Mouse (Mus musculus): Measurements from ENCODE around the gene Tnfsf13. TPM values are rescaled to one million over a fixed set of nuclear protein-coding genes. Genes with fewer than 3 reads are reported as not detected.

Gene Tnfsf13
- polyA plus RNA-seq, 1 experiment: 3.1 TPM

- TF ChIP-seq CTCF (IDR thresholded peaks at IDR 0.05; ENCODE audit: control insufficient read depth, insufficient read depth, low read length) (no peak), POLR2A (IDR thresholded peaks at IDR 0.05; ENCODE audit: borderline replicate concordance, control insufficient read depth, low read depth, low read length) (no peak)
- 61% methylated on average over 1 of the region's 1 CpGs for WGBS
- no peak overlapping the region for H3K27ac ChIP-seq (ENCODE audit: control insufficient read depth, insufficient read depth, low read depth, low read length, poor library complexity)
Observed at GRCm38 (mm10) chr11:69699595-69699994, 14.0 kb upstream of the Tnfsf13 start.

GRCm38 (mm10) chr11:69698574-69698973, 13.0 kb upstream of the Tnfsf13 start:
- H3K4me3 ChIP-seq (replicated peaks; ENCODE audit: control insufficient read depth, low read depth, low read length): no peak overlapping the region
- 72% methylated on average over 5 of the region's 5 CpGs for WGBS
- no peak for TF ChIP-seq CTCF (IDR thresholded peaks at IDR 0.05; ENCODE audit: control insufficient read depth, insufficient read depth, low read length)
- no peak for TF ChIP-seq POLR2A (IDR thresholded peaks at IDR 0.05; ENCODE audit: borderline replicate concordance, control insufficient read depth, low read depth, low read length)
- peaks cover 1% of the 10 kb centered on the region; the same call in 1 of the 2 replicates for H3K4me1 ChIP-seq (ENCODE audit: control insufficient read depth, insufficient read depth, low read length)
- no peak overlapping the region for H3K27ac ChIP-seq (ENCODE audit: control insufficient read depth, insufficient read depth, low read depth, low read length, poor library complexity)

More at GRCm38 (mm10) chr11:69699595-69699994, 14.0 kb upstream of the Tnfsf13 start:
- Histone ChIP-seq H3K4me3 (replicated peaks; ENCODE audit: control insufficient read depth, low read depth, low read length) (no peak overlapping the region), H3K4me1 (ENCODE audit: control insufficient read depth, insufficient read depth, low read length) (peaks cover 1% of the 10 kb centered on the region; the same call in 1 of the 2 replicates)

DNA sequence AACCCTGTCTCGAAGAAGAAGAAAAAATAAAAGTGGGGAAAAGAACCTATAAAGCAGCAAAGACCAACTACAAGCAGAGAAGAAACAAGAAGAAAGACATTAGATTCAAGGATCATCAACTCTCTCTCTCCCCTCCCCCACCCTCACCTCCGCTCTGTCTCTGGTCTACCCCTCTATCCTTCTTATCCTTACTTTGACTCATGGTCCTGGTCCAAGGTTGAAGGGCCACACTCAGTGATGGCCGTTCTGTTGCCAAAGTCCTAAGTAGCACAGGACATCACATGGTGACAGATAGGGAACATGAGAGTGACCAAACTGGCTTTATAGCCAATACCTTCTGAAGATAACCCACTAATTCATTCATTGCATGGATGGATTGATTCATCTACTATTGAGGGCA, 11.8 kb upstream of the Tnfsf13 start:
- Histone ChIP-seq H3K4me3 (replicated peaks; ENCODE audit: control insufficient read depth, low read depth, low read length) (no peak overlapping the region), H3K27ac (ENCODE audit: control insufficient read depth, insufficient read depth, low read depth, low read length, poor library complexity) (no peak overlapping the region), H3K4me1 (ENCODE audit: control insufficient read depth, insufficient read depth, low read length) (peaks cover 1% of the 10 kb centered on the region; the same call in 1 of the 2 replicates)
- TF ChIP-seq POLR2A (IDR thresholded peaks at IDR 0.05; ENCODE audit: borderline replicate concordance, control insufficient read depth, low read depth, low read length): no peak
- TF ChIP-seq CTCF (IDR thresholded peaks at IDR 0.05; ENCODE audit: control insufficient read depth, insufficient read depth, low read length): no peak
- 83% methylated on average over 3 of the region's 3 CpGs for WGBS

DNA sequence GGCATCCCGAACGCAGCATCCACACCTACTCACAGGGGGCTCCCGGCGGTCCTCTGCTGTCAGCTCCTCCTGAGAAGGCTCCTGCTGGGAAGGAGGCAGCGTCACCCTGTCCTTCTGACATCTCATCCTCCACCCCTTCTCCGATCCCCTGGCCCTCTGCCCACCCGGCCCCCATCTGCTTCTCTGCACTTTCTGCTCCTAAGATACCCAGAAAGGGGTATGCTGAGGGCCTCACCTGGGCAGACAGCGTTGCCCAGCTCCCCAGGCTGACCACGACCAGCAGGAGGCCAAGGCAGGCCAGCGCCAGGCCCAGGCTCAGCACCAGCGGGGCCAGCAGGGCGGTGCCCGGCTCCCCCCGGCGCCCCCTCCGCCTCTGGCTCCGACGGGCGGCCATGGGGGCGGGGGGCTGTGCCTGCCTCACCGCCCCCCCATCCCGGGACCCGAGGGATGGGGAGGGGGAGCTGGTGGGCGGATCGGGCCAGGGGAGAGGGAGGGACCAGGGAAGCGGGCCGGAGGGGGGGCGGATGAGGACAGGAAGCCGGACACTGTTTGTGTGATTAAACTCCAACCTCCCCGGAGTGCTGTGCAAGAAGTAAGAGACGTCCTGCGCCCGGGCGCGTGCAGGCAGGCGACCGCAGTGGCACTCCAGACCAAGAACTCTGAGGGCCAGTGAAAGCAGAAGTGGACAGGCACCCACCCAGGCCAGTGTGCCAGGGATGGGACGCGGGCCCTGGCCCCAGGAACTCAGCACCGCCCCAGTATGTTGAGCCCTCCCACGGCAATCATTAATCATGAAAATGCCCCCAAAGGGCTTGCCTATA, 10.0 kb upstream of the Tnfsf13 start, which contains the start of the genes Tnfsf12 and Tnfsfm13:
Tnfsf12 (minus strand) TSS at position 489 of the 821 bp plus-strand sequence.
Tnfsfm13 (minus strand) TSS at position 738 of the 821 bp plus-strand sequence.
- peak within 1 kb of the TSS; percentile 86 for H3K27ac ChIP-seq (ENCODE audit: control insufficient read depth, insufficient read depth, low read depth, low read length, poor library complexity)
- peaks cover 1% of the 10 kb centered on the region; the same call in 1 of the 2 replicates for H3K4me1 ChIP-seq (ENCODE audit: control insufficient read depth, insufficient read depth, low read length)
- 11% methylated on average over 41 of the region's 41 CpGs for WGBS
- peak within 1 kb of the TSS; percentile 43 for H3K4me3 ChIP-seq (replicated peaks; ENCODE audit: control insufficient read depth, low read depth, low read length)
- no peak for TF ChIP-seq CTCF (IDR thresholded peaks at IDR 0.05; ENCODE audit: control insufficient read depth, insufficient read depth, low read length)
- TF ChIP-seq POLR2A (IDR thresholded peaks at IDR 0.05; ENCODE audit: borderline replicate concordance, control insufficient read depth, low read depth, low read length): peak; percentile 58; the same call in 1 of the 2 replicates

DNA sequence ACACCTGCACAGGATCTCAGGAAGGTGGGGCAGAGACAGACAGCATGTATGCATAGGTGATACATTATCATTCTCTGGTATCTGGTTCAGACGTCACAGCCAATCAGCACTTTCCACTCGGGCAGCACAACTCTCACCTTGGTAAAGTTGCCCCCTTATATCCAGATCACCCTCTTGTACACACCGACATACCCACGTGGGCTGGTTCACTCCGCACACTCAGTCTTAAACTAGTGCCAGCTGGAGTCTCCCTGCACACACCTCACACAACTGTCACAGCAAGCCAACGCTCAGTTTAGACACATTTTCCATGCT, 9.4 kb upstream of the Tnfsf13 start:
- TF ChIP-seq CTCF (IDR thresholded peaks at IDR 0.05; ENCODE audit: control insufficient read depth, insufficient read depth, low read length) (no peak), POLR2A (IDR thresholded peaks at IDR 0.05; ENCODE audit: borderline replicate concordance, control insufficient read depth, low read depth, low read length) (no peak)
- Histone ChIP-seq H3K4me3 (replicated peaks; ENCODE audit: control insufficient read depth, low read depth, low read length) (peak overlapping the region; percentile 43), H3K27ac (ENCODE audit: control insufficient read depth, insufficient read depth, low read depth, low read length, poor library complexity) (peak overlapping the region; percentile 50; the same call in 1 of the 2 replicates), H3K4me1 (ENCODE audit: control insufficient read depth, insufficient read depth, low read length) (peaks cover 1% of the 10 kb centered on the region; the same call in 1 of the 2 replicates)
- WGBS: 67% methylated on average over 6 of the region's 6 CpGs

GRCm38 (mm10) chr11:69693421-69693965, 7.9 kb upstream of the Tnfsf13 start:
- Histone ChIP-seq H3K4me3 (replicated peaks; ENCODE audit: control insufficient read depth, low read depth, low read length) (no peak overlapping the region), H3K27ac (ENCODE audit: control insufficient read depth, insufficient read depth, low read depth, low read length, poor library complexity) (no peak overlapping the region), H3K4me1 (ENCODE audit: control insufficient read depth, insufficient read depth, low read length) (peaks cover 1% of the 10 kb centered on the region; the same call in 1 of the 2 replicates)
- no peak for TF ChIP-seq POLR2A (IDR thresholded peaks at IDR 0.05; ENCODE audit: borderline replicate concordance, control insufficient read depth, low read depth, low read length)
- no peak for TF ChIP-seq CTCF (IDR thresholded peaks at IDR 0.05; ENCODE audit: control insufficient read depth, insufficient read depth, low read length)
- 66% methylated on average over 11 of the region's 11 CpGs for WGBS

GRCm38 (mm10) chr11:69692863-69693262, 7.3 kb upstream of the Tnfsf13 start:
- peaks cover 1% of the 10 kb centered on the region; the same call in 1 of the 2 replicates for H3K4me1 ChIP-seq (ENCODE audit: control insufficient read depth, insufficient read depth, low read length)
- 83% methylated on average over 6 of the region's 6 CpGs for WGBS
- H3K4me3 ChIP-seq (replicated peaks; ENCODE audit: control insufficient read depth, low read depth, low read length): no peak overlapping the region
- H3K27ac ChIP-seq (ENCODE audit: control insufficient read depth, insufficient read depth, low read depth, low read length, poor library complexity): no peak overlapping the region
- TF ChIP-seq POLR2A (IDR thresholded peaks at IDR 0.05; ENCODE audit: borderline replicate concordance, control insufficient read depth, low read depth, low read length): no peak
- TF ChIP-seq CTCF (IDR thresholded peaks at IDR 0.05; ENCODE audit: control insufficient read depth, insufficient read depth, low read length): no peak

DNA sequence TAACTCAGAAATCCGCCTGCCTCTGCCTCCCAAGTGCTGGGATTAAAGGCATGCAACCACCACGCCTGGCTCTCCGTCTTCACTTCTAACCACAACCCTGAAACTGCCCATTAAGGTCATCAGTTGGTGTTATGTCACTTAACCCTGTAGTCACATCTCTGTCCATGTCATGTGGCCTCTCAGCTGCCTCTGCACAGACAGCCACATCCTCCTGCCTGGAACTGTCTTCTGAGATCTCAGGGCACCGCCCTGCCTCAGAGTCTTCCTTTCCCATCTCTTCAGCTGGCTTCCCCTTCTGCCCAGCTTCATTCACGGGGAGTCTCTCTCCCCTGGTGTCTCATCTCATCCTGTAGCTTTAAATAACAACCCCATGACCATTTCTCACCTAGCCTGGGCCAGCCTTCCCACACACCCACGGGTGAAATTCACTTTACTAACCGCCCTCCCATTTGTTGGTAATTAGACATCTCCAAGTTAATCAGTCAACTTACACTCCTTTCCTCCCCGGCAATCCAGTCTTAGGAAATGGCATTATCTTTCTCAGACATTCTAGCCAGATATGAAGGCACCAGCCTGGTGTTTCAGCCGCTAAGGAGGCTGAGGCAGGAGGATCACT, 6.7 kb upstream of the Tnfsf13 start:
- WGBS: 45% methylated on average over 9 of the region's 9 CpGs
- Histone ChIP-seq H3K4me3 (replicated peaks; ENCODE audit: control insufficient read depth, low read depth, low read length) (no peak overlapping the region), H3K4me1 (ENCODE audit: control insufficient read depth, insufficient read depth, low read length) (peaks cover 1% of the 10 kb centered on the region; the same call in 1 of the 2 replicates), H3K27ac (ENCODE audit: control insufficient read depth, insufficient read depth, low read depth, low read length, poor library complexity) (no peak overlapping the region)
- TF ChIP-seq CTCF (IDR thresholded peaks at IDR 0.05; ENCODE audit: control insufficient read depth, insufficient read depth, low read length): no peak
- no peak for TF ChIP-seq POLR2A (IDR thresholded peaks at IDR 0.05; ENCODE audit: borderline replicate concordance, control insufficient read depth, low read depth, low read length)

Measured in bone marrow, adult 2 months (tissue).